Mouse (Mus musculus) adrenal gland, postnatal 4 days (tissue): Measurements from ENCODE around the gene Mageb3. TPM values are rescaled to one million over a fixed set of nuclear protein-coding genes. Genes with fewer than 3 reads are reported as not detected.
"Not testable (repeated sequence)": the region's sequence is repeated elsewhere in the genome, so short reads cannot be mapped to it uniquely, and the experiment has no call there.

Experiments
- DNase-seq, 2 experiments: peaks; one replicate each; pipeline ENCODE4 v3.0.0; 2021 to 2022; ENCODE audit warnings: low spot score in 2 of 2, mixed read lengths in 2 of 2
- long read RNA-seq, 2 experiments: library from polyadenylated mRNA; stranded (forward); transcript quantifications; one replicate each; pipeline ENCODE4 v2.0.0; 2021
- total RNA-seq, 2 experiments: library from RNA; stranded (reverse); gene quantifications; 2 replicates each; pipeline ENCODE4 v1.2.3; 2021

The Mageb3 gene
- total RNA-seq, result under 1 TPM in 1 of 2 experiments, not detected in 1; 0.17 TPM
- long read RNA-seq, experiment 1, partial matches to known transcripts, result 0 of 1 reads
- long read RNA-seq, experiment 1, other reads (novel, unspliced or antisense), result 0 of 1 reads
- long read RNA-seq, experiment 2, result 0 reads

DNA sequence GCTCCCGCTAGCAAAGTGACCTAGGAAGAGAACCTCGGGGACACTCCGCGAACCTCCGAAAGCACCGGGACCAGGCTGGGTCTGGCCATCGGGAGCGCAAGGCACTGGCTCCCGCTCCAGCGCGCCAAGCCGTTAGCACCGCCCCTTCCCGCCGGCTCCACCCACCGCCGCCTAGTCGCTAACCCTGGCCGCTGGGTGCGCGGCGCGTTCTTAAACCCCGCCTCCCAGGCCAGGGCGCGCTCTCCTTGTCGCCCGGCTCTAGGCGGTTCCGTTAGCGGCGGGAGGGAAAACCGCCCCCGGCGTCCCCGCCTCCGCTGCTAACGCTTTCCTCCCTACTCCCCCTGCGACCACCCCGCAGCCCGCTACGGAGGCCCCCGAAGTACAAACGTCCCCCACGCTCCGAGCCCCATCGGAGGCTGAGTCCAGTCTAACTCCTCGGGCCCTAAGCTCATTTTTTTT is at the start of gene Mageb3, which contains the start of gene Ctdspl2:
Mageb3 (minus strand) TSS at position 328 of the 459 bp plus-strand sequence.
Ctdspl2 (plus strand) TSS at position 237 of the 459 bp plus-strand sequence.
- peak; percentile 91 to 94 for DNase-seq

DNA sequence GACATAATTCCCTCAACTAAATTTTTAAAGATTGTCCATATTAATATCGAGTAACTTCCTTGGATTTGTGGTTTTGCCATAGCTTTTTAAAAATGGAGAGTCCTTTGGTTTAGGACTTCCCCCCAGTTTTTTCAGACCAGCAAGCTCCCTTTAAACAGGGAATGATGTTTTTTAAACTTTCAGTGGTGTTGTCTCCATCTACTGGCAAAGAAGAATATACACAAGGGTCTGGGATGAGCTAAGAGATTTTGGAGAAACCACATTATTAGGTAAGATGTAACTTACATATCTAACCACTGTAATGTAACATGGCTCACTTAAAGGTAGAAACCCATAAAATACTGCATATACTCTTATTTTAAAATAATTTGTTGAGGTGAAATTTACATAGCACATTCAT is 39.8 kb upstream of the Mageb3 start:
- DNase-seq, result no peak

DNA sequence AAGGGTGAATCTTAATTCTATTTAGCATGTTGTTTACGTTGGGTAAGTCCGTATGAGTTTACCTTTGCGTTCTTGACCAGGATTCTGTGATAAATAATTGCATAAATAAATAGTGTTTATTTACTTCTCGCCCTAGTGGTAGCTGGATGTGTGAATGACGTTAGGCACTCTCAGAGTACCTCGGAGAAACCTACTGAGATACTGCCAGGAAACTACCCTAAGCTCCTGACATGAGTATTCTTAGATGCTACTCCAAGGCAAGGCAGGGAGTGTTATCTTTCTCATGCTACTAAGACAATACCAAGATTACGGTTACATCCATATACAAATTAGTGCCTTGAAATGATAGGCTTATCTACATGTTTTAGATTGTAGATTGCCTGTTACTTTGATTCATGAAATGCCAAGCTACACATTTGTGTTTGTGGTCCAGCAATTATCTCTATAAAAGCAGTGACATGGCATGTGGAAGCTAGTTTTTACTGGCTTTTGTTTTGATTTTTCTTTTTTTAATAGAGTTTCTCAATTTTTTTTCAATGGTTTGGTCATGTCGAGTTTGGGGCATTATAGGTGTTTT is 1.4 kb upstream of the Mageb3 start:
- DNase-seq, result no peak

DNA sequence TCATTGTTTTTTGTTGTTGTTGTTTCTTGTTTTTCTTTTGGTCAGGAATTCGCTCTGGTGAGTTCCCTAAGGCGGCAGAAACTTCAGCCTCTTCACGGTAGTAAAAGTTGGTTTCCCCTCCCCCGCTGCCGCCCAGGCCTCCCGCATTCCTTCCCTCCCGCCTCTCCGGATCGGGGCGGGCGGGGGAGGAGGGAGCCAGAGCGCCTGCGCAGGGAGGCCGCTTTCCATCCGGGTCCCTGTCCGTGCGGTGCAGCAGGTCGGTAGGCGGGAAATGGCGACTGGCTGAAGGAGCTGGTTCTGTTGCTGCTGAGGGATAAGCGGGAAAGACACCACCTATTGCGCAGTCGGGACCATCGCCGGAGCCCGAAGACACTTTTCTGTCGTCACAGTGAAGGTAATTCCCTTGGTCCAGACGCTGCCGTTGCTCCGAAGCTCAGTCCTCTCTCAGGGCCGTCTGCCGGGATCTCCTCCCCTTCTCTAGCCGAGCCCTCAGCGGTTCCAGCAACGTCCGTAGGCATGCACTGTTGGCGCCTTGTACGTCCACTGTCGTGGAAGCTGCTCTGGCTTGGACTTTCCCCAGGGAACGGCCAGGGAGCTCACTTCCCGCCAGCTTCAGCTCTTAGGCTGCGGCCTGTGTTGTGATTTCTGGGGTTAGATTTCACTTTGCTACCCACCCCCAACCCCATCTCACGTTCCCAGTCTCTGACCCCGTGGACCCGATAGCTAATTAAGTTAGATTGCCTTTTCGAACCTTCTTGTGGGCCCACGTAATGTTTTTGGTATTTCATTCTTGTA is 529 bp upstream of the Mageb3 start:
- peak; percentile 92 for DNase-seq

DNA sequence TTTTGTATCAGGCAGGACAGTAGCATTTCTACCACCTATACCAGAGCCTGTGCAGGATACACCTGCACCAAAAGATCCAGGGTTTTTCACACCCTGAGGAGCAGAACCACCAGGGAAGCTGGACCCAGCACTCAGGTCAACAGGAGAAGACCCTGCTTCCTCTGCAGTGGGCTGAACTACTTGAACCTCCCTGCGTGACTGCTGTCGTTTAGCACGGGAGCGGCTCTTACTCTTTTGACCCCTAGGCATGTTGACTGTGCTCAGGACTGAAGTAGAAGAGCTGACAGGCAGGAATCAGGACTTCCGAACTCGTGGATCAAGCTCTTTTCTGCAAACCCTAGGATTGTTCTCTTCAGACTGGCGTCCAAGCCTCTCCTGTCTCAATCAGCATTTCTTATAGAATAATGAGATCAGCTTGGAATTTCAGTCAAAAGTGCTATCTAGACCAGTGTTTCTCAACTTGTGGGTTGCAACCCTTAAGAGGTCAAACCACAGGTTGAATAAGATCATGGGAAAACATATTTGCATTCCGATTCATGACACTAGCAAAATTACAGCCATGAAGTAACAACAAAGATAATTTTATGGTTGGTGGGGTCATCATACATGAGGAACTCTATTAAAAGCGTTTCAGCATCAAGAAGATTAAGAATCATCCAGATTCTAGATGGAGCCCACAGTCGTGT is 778 bp downstream of the Mageb3 start:
- DNase-seq, result no peak

DNA sequence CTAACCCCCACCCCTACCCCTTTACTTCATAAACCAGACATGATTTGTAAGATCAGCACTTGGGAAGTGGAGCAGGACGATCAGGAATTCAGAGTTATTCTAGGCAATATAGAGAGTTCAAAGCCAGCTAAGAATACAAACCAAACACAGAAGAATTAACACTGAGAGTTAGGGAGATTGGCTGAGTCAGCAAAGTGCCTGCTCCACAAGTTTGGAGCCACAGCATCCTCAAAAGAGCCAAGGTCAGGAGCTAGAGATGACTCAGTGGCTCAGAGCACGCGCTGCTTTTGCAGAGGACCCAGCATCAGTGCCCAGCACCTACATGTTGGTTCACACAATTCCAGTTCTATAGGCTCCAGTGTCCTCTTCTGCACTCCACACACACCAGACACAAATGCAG is 12.5 kb downstream of the Mageb3 start:
- DNase-seq, result no peak

DNA sequence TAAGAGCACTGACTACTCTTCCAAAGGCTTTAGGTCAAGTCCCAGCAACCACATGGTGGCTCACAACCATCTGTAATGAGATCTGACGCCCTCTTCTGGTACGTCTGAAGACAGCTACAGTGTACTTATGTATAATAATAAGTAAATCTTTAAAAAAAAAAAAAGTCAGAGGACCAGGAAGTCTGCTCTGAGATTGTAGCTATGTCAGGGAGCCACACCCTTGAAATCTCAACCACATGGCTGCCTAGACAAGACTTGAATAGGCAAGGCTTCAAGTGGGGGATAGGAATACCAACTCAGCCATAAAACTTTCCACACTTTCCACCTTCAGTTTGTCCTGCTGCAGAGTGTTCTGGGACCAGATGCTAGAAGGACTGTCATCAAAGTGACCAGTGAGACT is 18.3 kb downstream of the Mageb3 start:
- not testable (repeated sequence) for DNase-seq

DNA sequence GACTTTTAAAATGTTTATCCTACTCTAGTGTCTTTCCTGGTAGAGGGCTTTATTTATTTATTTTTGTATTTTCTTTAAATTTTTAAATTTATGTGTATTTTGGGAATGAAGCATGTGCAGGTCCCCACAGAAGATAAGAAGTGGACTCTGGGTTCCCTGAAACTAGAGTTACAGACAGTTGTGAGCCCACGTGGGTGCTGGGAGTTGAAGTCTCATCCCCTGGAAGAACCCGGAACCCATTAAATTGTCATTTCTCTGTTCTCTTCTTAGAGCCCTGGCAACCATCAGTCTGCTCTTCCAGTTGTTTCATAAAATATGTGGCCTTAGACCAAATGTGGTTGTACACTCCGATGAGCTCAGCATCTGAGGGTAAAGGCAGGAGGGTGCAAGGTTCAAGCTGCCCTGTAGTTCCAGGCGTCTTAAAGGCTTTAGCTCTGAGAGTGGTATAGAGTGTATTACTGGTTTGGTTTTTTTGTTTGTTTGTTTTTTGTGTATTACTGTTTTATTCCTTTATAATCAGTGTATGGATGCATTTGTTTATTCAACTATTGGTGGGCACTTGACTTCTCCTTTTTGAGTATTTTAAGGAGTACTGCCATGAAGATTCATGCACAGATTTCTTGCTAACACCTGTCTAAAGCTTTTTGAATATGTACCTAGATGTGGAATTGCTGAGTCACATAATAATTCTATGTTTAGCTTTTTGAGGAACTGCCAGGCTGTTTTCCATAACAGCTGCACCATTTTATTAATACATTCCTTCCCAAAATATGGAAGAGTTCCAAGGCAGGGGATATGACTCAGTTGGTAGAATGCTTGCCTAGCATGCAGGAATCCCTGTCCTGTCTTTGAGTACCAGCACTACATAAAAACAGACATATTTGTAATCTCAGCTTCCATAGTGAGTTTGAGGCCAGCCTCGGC is 39.6 kb downstream of the Mageb3 start:
- no peak for DNase-seq

DNA sequence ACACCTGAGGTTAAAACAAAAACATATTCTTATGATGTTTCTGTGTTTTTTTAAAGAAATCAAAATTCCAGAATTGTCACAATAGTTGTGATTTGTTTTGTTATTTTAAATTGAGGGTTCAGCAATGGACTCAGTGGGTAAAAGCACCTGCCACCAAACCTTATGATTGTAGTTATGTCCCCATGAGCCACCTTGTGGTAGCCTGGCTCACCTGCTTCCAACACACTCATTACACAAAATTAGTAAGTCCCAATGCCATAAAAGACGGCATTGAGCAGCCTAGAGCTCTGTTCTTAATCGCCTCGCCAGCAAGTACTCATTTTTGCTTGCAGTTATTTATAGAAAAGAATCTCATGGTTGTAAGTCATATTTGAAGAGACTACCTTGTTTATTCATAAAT is 45.9 kb downstream of the Mageb3 start:
- no peak for DNase-seq

Other genes with a start within 250 kb of the Mageb3 start
- gene Frmd5, start 149.0 kb downstream of the Mageb3 start, total RNA-seq, result 100 to 1,000 TPM in 1 of 2 experiments, 10 to 100 TPM in 1; 88.1 to 103 TPM
- gene Casc4, start 89.1 kb downstream of the Mageb3 start, total RNA-seq, result 10 to 100 TPM; 87.3 to 89.4 TPM
- 10 to 100 TPM; 51.5 to 55.0 TPM for gene Ctdspl2, start 91 bp downstream of the Mageb3 start, total RNA-seq
- gene Eif3j1, start 72.5 kb upstream of the Mageb3 start, total RNA-seq, result 10 to 100 TPM; 20.9 to 22.9 TPM
- 10 to 100 TPM; 19.5 to 22.3 TPM for gene Spg11, start 162.3 kb upstream of the Mageb3 start, total RNA-seq
- 100 to 1,000 TPM; 290 to 339 TPM for gene B2m, start 191.6 kb upstream of the Mageb3 start, total RNA-seq
- gene Trim69, start 204.6 kb upstream of the Mageb3 start, total RNA-seq, result not detected
- under 1 TPM in 1 of 2 experiments, not detected in 1; 0.45 TPM for gene Patl2, start 230.1 kb upstream of the Mageb3 start, total RNA-seq
- gene Terb2, start 230.2 kb upstream of the Mageb3 start, total RNA-seq, result not detected